Mouse (Mus musculus) limb, embryonic 11.5 days (tissue): ENCODE results near the gene Cd9. TPM values are rescaled to one million over a fixed set of nuclear protein-coding genes. Genes with fewer than 3 reads are reported as not detected.
"Not testable (repeated sequence)": the region's sequence is repeated elsewhere in the genome, so short reads cannot be mapped to it uniquely, and the experiment has no call there.

Source experiments
- ATAC-seq: fragments of 200-750 bp; cut with Nextera tagmentation; 2 replicates; pipeline ENCODE4 v1.8.0; 2017; ENCODE audit warnings: low read depth; ENCODE audit not compliant: insufficient number of reproducible peaks, low FRiP score, low TSS enrichment
- DNase-seq: peaks from one replicate; pipeline ENCODE4 v3.0.0-alpha.2; 2015; ENCODE audit warnings: low spot score
- H3K27ac ChIP-seq: fragments of 300-500 bp; sonication (generic); replicated peaks from 2 replicates; pipeline ENCODE4 v1.5.1; 2014; ENCODE audit warnings: low read depth, mild to moderate bottlenecking, low read length
- H3K27me3 ChIP-seq: fragments of 300-500 bp; sonication (generic); 2 replicates; pipeline ENCODE4 v1.6.1; 2014; ENCODE audit warnings: mild to moderate bottlenecking, low read length, mixed read lengths; ENCODE audit not compliant: control insufficient read depth, insufficient read depth
- H3K36me3 ChIP-seq: fragments of 300-500 bp; sonication (generic); 2 replicates; pipeline ENCODE4 v1.6.1; 2014; ENCODE audit warnings: mild to moderate bottlenecking, low read length, moderate library complexity, mixed read lengths; ENCODE audit not compliant: control insufficient read depth, insufficient read depth
- H3K4me1 ChIP-seq: fragments of 300-500 bp; sonication (generic); 2 replicates; pipeline ENCODE4 v1.6.1; 2014; ENCODE audit warnings: low read length, mixed read lengths; ENCODE audit not compliant: control insufficient read depth, insufficient read depth
- H3K4me2 ChIP-seq: fragments of 300-500 bp; sonication (generic); 2 replicates; pipeline ENCODE4 v1.6.1; 2014; ENCODE audit warnings: low read depth, mild to moderate bottlenecking, moderate library complexity; ENCODE audit not compliant: severe bottlenecking
- H3K4me3 ChIP-seq: fragments of 300-500 bp; sonication (generic); 2 replicates; pipeline ENCODE4 v1.5.1; 2014; ENCODE audit warnings: low read depth, low read length
- H3K9ac ChIP-seq: fragments of 300-500 bp; sonication (generic); 2 replicates; pipeline ENCODE4 v1.6.1; 2014; ENCODE audit warnings: mild to moderate bottlenecking, low read length
- H3K9me3 ChIP-seq: fragments of 300-500 bp; sonication (generic); 2 replicates; pipeline ENCODE4 v1.6.1; 2016; ENCODE audit warnings: low read length; ENCODE audit not compliant: control insufficient read depth
- WGBS: fragments of 180-500 bp; shearing (Covaris S2); extraction: QIAGEN DNeasy Blood & Tissue Kit; methylation state at CpG from one replicate; pipeline ENCODE4 v1.1.7; 2014; 5-methylcytosine and 5-hydroxymethylcytosine counted together
- polyA plus RNA-seq: library from polyadenylated mRNA; unstranded; fragments of >200 nt; fragmentation: Nextera tagmentation; extraction: Ambion mirVana; gene quantifications from 2 replicates; pipeline ENCODE4 v1.2.1, GENCODE M21; 2014

Gene Cd9
- polyA plus RNA-seq, 1 experiment from 2014 or later: 42.4 TPM

DNA sequence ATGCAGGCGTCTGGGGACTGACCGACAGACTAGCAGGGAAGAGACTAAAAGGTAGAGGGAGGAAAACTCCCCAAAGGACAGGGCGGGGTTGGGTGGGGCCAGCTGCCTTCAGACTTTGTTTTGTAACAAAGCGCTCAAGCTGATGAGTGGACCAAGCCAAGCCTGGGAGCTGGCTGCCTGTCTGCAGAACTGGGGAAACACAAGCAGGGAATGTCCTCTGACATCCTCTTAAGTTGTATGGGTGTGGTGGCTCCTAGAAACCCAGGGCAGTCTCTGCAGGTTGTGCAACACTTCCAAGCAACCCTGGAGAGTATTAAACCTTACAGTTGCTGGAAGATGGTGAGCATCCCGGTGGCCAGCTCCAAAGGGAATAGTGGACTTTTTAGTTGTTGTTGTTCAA lies 1.4 kb downstream of the Cd9 start:
- Histone ChIP-seq H3K4me3 (no peak overlapping the region), H3K27me3 (peaks cover 19% of the 10 kb centered on the region), H3K4me1 (0 out of 2 replicates have a peak, but pooled peaks cover 6% of the 10 kb centered on the region), H3K4me2 (peak overlapping the region; percentile 7; the same call in 1 of the 2 replicates), H3K9me3 (no peaks in the 10 kb centered on the region), H3K36me3 (no peaks in the 10 kb centered on the region), H3K27ac (no peak overlapping the region), H3K9ac (no peak overlapping the region)
- DNase-seq: no peak
- no peak for ATAC-seq
- WGBS: 36% methylated on average over 5 of the region's 5 CpGs

DNA sequence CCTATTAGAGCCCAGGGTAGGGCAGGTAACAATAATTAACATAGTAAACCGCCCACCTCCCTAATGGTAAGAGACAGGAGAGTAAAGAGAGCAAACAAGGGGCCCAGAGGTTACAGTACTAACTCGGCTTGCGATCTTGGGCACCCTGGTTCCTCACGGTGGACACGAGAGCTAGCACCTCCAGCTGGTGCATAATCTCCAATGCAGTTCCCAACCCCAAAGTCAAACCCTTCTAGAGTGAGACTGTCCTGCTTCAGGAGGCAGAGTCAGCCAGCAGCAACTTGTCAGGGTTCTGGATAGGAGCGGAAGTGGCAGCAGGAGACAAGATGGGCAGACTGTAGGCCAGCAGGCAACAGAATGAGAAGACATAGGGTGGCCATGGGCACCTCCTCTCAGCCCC lies 1.9 kb downstream of the Cd9 start:
- DNase-seq: no peak
- H3K9ac ChIP-seq: no peak overlapping the region
- ATAC-seq: no peak
- H3K9me3 ChIP-seq: no peaks in the 10 kb centered on the region
- H3K36me3 ChIP-seq: no peaks in the 10 kb centered on the region
- H3K4me1 ChIP-seq: 0 out of 2 replicates have a peak, but pooled peaks cover 6% of the 10 kb centered on the region
- H3K27ac ChIP-seq: no peak overlapping the region
- WGBS: 69% methylated on average over 6 of the region's 6 CpGs
- no peak overlapping the region for H3K4me3 ChIP-seq
- peaks cover 19% of the 10 kb centered on the region for H3K27me3 ChIP-seq
- no peak overlapping the region for H3K4me2 ChIP-seq

- Histone ChIP-seq H3K27me3 (peaks cover 19% of the 10 kb centered on the region), H3K27ac (no peak overlapping the region), H3K4me1 (0 out of 2 replicates have a peak, but pooled peaks cover 6% of the 10 kb centered on the region), H3K9me3 (no peaks in the 10 kb centered on the region), H3K9ac (no peak overlapping the region), H3K36me3 (no peaks in the 10 kb centered on the region), H3K4me3 (no peak overlapping the region), H3K4me2 (no peak overlapping the region)
- WGBS: 74% methylated on average over 9 of the region's 9 CpGs
- DNase-seq: no peak
- ATAC-seq: no peak
These were observed 2.6 kb downstream of the Cd9 start for GRCm38 (mm10) chr6:125492033-125492432.

DNA sequence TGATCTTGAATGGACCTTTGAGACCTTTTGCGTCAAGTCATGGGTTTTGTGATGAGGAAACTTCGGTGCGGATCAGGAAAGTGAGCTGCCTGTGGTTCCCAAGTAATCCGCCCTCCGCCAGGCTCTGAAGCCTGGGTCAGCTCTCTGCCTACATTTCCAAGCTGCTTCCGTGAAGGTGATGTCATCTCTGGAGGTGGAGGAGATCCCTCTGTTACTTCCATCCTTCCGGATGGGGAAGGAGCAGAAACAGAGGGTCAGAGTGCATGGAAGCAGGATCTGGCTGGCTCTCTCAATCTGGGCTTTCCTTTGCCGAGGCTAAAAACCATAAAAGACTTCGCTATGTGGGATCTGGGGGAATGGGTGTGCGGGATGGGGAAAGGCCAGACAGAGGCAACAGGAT lies 3.2 kb downstream of the Cd9 start:
- 80% methylated on average over 10 of the region's 10 CpGs for WGBS
- H3K9me3 ChIP-seq: no peaks in the 10 kb centered on the region
- ATAC-seq (no peak), DNase-seq (no peak)
- no peak overlapping the region for H3K4me3 ChIP-seq
- no peak overlapping the region for H3K27ac ChIP-seq
- H3K4me1 ChIP-seq: 0 out of 2 replicates have a peak, but pooled peaks cover 6% of the 10 kb centered on the region
- H3K27me3 ChIP-seq: peaks cover 19% of the 10 kb centered on the region
- H3K9ac ChIP-seq: no peak overlapping the region
- no peak overlapping the region for H3K4me2 ChIP-seq
- no peaks in the 10 kb centered on the region for H3K36me3 ChIP-seq

DNA sequence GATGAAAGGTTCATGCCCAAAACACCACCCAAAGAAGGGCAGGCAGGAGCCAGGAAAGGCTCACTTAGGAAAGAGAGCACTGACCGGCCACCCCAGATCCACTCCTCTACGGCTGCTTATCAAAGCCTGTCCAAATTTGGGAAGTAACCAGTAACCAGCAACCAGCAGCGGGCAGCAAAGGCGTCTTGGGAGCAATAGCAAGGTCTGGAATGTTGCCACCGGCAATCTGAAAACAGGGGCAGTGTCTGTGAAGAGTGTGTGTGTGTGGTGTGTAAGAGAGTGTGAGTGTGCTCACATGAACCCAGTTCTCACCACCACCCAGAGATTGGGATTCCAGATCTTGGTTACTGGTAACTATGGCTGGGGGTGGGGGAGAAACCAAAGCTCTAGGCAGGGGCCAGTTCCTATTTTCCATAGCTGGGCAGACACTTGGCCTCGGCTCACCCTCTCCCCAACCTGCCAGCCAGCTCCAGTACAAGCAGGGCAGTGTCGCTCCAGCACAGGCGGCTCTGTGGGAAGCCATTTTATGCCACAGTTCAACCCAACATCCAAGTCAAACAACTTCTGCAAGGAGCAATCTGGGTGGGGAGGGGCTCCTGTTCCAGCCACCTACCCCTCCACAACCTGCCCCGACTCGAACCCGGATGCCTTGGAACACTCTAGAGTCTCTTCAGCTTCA lies 4.6 kb downstream of the Cd9 start:
- Histone ChIP-seq H3K9me3 (no peaks in the 10 kb centered on the region), H3K27me3 (peaks cover 15% of the 10 kb centered on the region), H3K9ac (no peak overlapping the region), H3K4me1 (peaks cover 12% of the 10 kb centered on the region; the same call in 1 of the 2 replicates), H3K4me3 (no peak overlapping the region), H3K4me2 (no peak overlapping the region), H3K27ac (no peak overlapping the region), H3K36me3 (no peaks in the 10 kb centered on the region)
- ATAC-seq (no peak), DNase-seq (no peak)
- 84% methylated on average over 11 of the region's 11 CpGs for WGBS

GRCm38 (mm10) chr6:125485589-125485988 lies 9.0 kb downstream of the Cd9 start:
- ATAC-seq (no peak), DNase-seq (no peak)
- H3K4me2 ChIP-seq: no peak overlapping the region
- H3K4me3 ChIP-seq: no peak overlapping the region
- H3K36me3 ChIP-seq: no peaks in the 10 kb centered on the region
- no peak overlapping the region for H3K27ac ChIP-seq
- H3K9ac ChIP-seq: no peak overlapping the region
- no peaks in the 10 kb centered on the region for H3K9me3 ChIP-seq
- H3K27me3 ChIP-seq: no peaks in the 10 kb centered on the region
- WGBS: 17% methylated on average over 4 of the region's 4 CpGs
- peaks cover 16% of the 10 kb centered on the region for H3K4me1 ChIP-seq

DNA sequence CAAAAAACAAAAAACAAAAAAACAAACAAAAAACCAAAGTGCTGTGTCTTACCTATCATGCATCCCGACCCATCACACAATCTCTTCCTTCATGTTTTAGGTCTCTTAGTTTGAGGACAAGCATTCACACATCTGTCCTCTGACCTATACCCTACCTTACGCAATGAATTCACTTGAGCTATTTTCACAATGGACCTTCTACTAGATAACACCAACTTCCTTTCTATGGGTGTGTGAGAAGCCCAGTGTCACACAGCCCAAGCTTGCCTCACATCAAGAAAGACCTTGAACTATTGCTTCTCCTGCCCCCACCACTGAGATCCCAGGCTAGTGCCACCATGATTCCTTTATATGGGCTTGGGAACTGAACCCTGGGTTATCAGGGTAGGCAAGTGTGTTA lies 9.9 kb downstream of the Cd9 start:
- H3K9me3 ChIP-seq: no peaks in the 10 kb centered on the region
- H3K36me3 ChIP-seq: no peaks in the 10 kb centered on the region
- no peak for DNase-seq
- H3K4me2 ChIP-seq: no peak overlapping the region
- WGBS: 98% methylated on average over 2 of the region's 2 CpGs
- no peaks in the 10 kb centered on the region for H3K27me3 ChIP-seq
- ATAC-seq: no peak
- H3K9ac ChIP-seq: no peak overlapping the region
- H3K4me3 ChIP-seq: no peak overlapping the region
- no peak overlapping the region for H3K27ac ChIP-seq
- H3K4me1 ChIP-seq: peaks cover 20% of the 10 kb centered on the region

- H3K27me3 ChIP-seq, H3K9ac ChIP-seq, H3K4me3 ChIP-seq, ATAC-seq, H3K36me3 ChIP-seq, H3K27ac ChIP-seq, H3K4me2 ChIP-seq, H3K9me3 ChIP-seq, DNase-seq: not testable (repeated sequence)
- H3K4me1 ChIP-seq: peaks cover 20% of the 10 kb centered on the region
- 95% methylated on average over 10 of the region's 10 CpGs for WGBS
These were observed 10.3 kb downstream of the Cd9 start for GRCm38 (mm10) chr6:125484313-125484660.
